Mouse (Mus musculus) kidney, postnatal 0 days (tissue): Measurements from ENCODE around the gene Gfy. TPM values are rescaled to one million over a fixed set of nuclear protein-coding genes. Genes with fewer than 3 reads are reported as not detected.
A peak's percentile ranks its signal among the peaks of the same experiment; 100 is the strongest.

ENCODE experiments used
- ATAC-seq: fragments of 200-750 bp; cut with Nextera tagmentation; replicated peaks from 2 replicates; pipeline ENCODE4 v1.8.0; 2017; ENCODE audit warnings: low read depth, moderate number of reproducible peaks, moderate TSS enrichment, moderate library complexity; ENCODE audit not compliant: low FRiP score
- DNase-seq: peaks from one replicate; pipeline ENCODE4 v3.0.0-alpha.2; 2016; ENCODE audit warnings: low spot score
- H3K27ac ChIP-seq: fragments of 300-500 bp; sonication (generic); 2 replicates; pipeline ENCODE4 v1.5.1; 2014; ENCODE audit warnings: mild to moderate bottlenecking
- H3K27me3 ChIP-seq: fragments of 300-500 bp; sonication (generic); 2 replicates; pipeline ENCODE4 v1.6.1; 2014; ENCODE audit warnings: low read length, mixed read lengths; ENCODE audit not compliant: insufficient read depth
- H3K36me3 ChIP-seq: fragments of 300-500 bp; sonication (generic); 2 replicates; pipeline ENCODE4 v1.6.1; 2014; ENCODE audit warnings: low read length, mixed read lengths; ENCODE audit not compliant: insufficient read depth
- H3K4me1 ChIP-seq: fragments of 300-500 bp; sonication (generic); replicated peaks from 2 replicates; pipeline ENCODE4 v1.6.1; 2014; ENCODE audit warnings: antibody characterized with exemption, low read length, mixed read lengths; ENCODE audit not compliant: insufficient read depth
- H3K4me2 ChIP-seq: fragments of 300-500 bp; sonication (generic); 2 replicates; pipeline ENCODE4 v1.6.1; 2014; ENCODE audit warnings: mild to moderate bottlenecking, low read length, moderate library complexity, mixed read lengths
- H3K4me3 ChIP-seq: fragments of 300-500 bp; sonication (generic); replicated peaks from 2 replicates; pipeline ENCODE4 v1.5.1; 2014; ENCODE audit warnings: low read depth, low read length
- H3K9ac ChIP-seq: fragments of 300-500 bp; sonication (generic); 2 replicates; pipeline ENCODE4 v1.6.1; 2014; ENCODE audit warnings: low read depth, low read length
- H3K9me3 ChIP-seq: fragments of 300-500 bp; sonication (generic); replicated peaks from 2 replicates; pipeline ENCODE4 v1.6.1; 2016; ENCODE audit warnings: low read length, inconsistent platforms, mixed read lengths
- CTCF ChIP-seq: IDR thresholded peaks from 2 replicates; pipeline ENCODE4 v1.5.1; 2016; ENCODE audit warnings: antibody characterized with exemption, low read depth, mild to moderate bottlenecking, moderate library complexity
- WGBS: fragments of 180-500 bp; shearing (Covaris S2); extraction: QIAGEN DNeasy Blood & Tissue Kit; methylation state at CpG from one replicate; pipeline ENCODE4 v1.1.7; 2014; 5-methylcytosine and 5-hydroxymethylcytosine counted together
- polyA plus RNA-seq: library from polyadenylated mRNA; unstranded; fragments of >200 nt; fragmentation: Nextera tagmentation; extraction: Ambion mirVana; gene quantifications from 2 replicates; pipeline ENCODE4 v1.2.1, GENCODE M21; 2015

The Gfy gene
- polyA plus RNA-seq, 1 experiment from 2014 or later = not detected

- Histone ChIP-seq H3K27me3 (peaks cover 28% of the 10 kb centered on the region), H3K36me3 (0 out of 2 replicates have a peak, but pooled peaks cover 13% of the 10 kb centered on the region), H3K27ac (no peak overlapping the region), H3K9me3 (no peaks in the 10 kb centered on the region), H3K4me3 (peak overlapping the region; percentile 29), H3K4me2 (peak overlapping the region; percentile 73), H3K9ac (peak overlapping the region; percentile 23; the same call in 1 of the 2 replicates), H3K4me1 (peaks cover 5% of the 10 kb centered on the region; the same call in 1 of the 2 replicates)
- peak; percentile 75 for ATAC-seq
- WGBS = 4% methylated on average over 35 of the region's 35 CpGs
- DNase-seq = peak; percentile 98
- TF ChIP-seq CTCF = peak; percentile 82
Observed at GRCm38 (mm10) chr7:45161612-45162473, 17.5 kb downstream of the Gfy start.

- H3K36me3 ChIP-seq = peaks cover 13% of the 10 kb centered on the region; the same call in 1 of the 2 replicates
- DNase-seq (no peak), ATAC-seq (no peak)
- TF ChIP-seq CTCF = no peak
- H3K4me2 ChIP-seq = no peak overlapping the region
- H3K9me3 ChIP-seq = no peaks in the 10 kb centered on the region
- no peak overlapping the region for H3K9ac ChIP-seq
- 90% methylated on average over 3 of the region's 3 CpGs for WGBS
- H3K4me3 ChIP-seq = no peak overlapping the region
- peaks cover 5% of the 10 kb centered on the region; the same call in 1 of the 2 replicates for H3K4me1 ChIP-seq
- no peak overlapping the region for H3K27ac ChIP-seq
- peaks cover 20% of the 10 kb centered on the region for H3K27me3 ChIP-seq
Observed at GRCm38 (mm10) chr7:45160866-45161265, 18.5 kb downstream of the Gfy start.

- no peak for TF ChIP-seq CTCF
- Histone ChIP-seq H3K9ac (no peak overlapping the region), H3K4me2 (no peak overlapping the region), H3K27me3 (peaks cover 20% of the 10 kb centered on the region), H3K4me3 (no peak overlapping the region), H3K4me1 (peaks cover 5% of the 10 kb centered on the region; the same call in 1 of the 2 replicates), H3K9me3 (no peaks in the 10 kb centered on the region), H3K36me3 (peaks cover 13% of the 10 kb centered on the region; the same call in 1 of the 2 replicates), H3K27ac (no peak overlapping the region)
- 93% methylated on average over 6 of the region's 6 CpGs for WGBS
- ATAC-seq (no peak), DNase-seq (no peak)
Observed at GRCm38 (mm10) chr7:45160316-45160800, 19.0 kb downstream of the Gfy start.

- H3K4me2 ChIP-seq = no peak overlapping the region
- peaks cover 10% of the 10 kb centered on the region for H3K27me3 ChIP-seq
- no peak overlapping the region for H3K4me3 ChIP-seq
- 91% methylated on average over 6 of the region's 6 CpGs for WGBS
- no peaks in the 10 kb centered on the region for H3K9me3 ChIP-seq
- no peak for TF ChIP-seq CTCF
- no peak for ATAC-seq
- peaks cover 13% of the 10 kb centered on the region; the same call in 1 of the 2 replicates for H3K36me3 ChIP-seq
- DNase-seq = no peak
- H3K9ac ChIP-seq = no peak overlapping the region
- H3K27ac ChIP-seq = no peak overlapping the region
- H3K4me1 ChIP-seq = peaks cover 5% of the 10 kb centered on the region; the same call in 1 of the 2 replicates
Observed at GRCm38 (mm10) chr7:45158991-45159390, 20.4 kb downstream of the Gfy start.

- Histone ChIP-seq H3K9ac (no peak overlapping the region), H3K4me2 (no peak overlapping the region), H3K4me1 (no peaks in the 10 kb centered on the region; the same call in 1 of the 2 replicates), H3K36me3 (peaks cover 13% of the 10 kb centered on the region; the same call in 1 of the 2 replicates), H3K4me3 (no peak overlapping the region), H3K27ac (no peak overlapping the region), H3K27me3 (no peaks in the 10 kb centered on the region), H3K9me3 (no peaks in the 10 kb centered on the region)
- 77% methylated on average over 14 of the region's 14 CpGs for WGBS
- no peak for DNase-seq
- no peak for TF ChIP-seq CTCF
- no peak for ATAC-seq
Observed at GRCm38 (mm10) chr7:45157459-45157858, 21.9 kb downstream of the Gfy start.

- no peaks in the 10 kb centered on the region for H3K4me1 ChIP-seq
- no peak overlapping the region for H3K4me2 ChIP-seq
- DNase-seq = no peak
- H3K27ac ChIP-seq = no peak overlapping the region
- no peak overlapping the region for H3K4me3 ChIP-seq
- H3K27me3 ChIP-seq = no peaks in the 10 kb centered on the region
- no peak for TF ChIP-seq CTCF
- no peak for ATAC-seq
- peaks cover 13% of the 10 kb centered on the region; the same call in 1 of the 2 replicates for H3K36me3 ChIP-seq
- no peak overlapping the region for H3K9ac ChIP-seq
- WGBS = 94% methylated on average over 15 of the region's 15 CpGs
- H3K9me3 ChIP-seq = no peaks in the 10 kb centered on the region
Observed at GRCm38 (mm10) chr7:45156206-45156605, 23.2 kb downstream of the Gfy start.
